Mouse (Mus musculus): Measurements from ENCODE around the gene Atrn. TPM values are rescaled to one million over a fixed set of nuclear protein-coding genes. Genes with fewer than 3 reads are reported as not detected.
A peak's percentile ranks its signal among the peaks of the same experiment; 100 is the strongest.

Gene Atrn
- total RNA-seq, 2 experiments from 2014 or later, result 12.0 to 12.7 TPM

DNA sequence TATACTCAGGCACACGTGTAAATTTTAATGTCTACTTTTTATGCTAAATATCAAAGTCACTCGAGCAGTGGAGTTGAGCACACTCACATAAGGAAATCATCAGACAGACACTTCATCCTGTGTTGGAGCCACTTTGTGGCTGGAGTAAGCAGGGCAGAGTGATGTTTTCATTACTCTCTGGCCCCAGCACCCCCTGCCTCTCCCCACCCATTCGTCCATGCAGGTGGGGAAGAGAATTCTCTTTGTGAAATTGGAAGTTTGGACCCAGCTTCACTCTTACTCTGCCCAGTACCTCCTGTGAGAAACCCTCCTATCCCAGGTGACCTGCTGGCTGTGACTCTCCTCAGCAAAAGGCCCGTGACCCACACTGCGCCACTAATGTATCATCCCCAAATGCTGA, 132.4 kb downstream of the Atrn start:
- DNase-seq (ENCODE audit: low spot score), result no peak

DNA sequence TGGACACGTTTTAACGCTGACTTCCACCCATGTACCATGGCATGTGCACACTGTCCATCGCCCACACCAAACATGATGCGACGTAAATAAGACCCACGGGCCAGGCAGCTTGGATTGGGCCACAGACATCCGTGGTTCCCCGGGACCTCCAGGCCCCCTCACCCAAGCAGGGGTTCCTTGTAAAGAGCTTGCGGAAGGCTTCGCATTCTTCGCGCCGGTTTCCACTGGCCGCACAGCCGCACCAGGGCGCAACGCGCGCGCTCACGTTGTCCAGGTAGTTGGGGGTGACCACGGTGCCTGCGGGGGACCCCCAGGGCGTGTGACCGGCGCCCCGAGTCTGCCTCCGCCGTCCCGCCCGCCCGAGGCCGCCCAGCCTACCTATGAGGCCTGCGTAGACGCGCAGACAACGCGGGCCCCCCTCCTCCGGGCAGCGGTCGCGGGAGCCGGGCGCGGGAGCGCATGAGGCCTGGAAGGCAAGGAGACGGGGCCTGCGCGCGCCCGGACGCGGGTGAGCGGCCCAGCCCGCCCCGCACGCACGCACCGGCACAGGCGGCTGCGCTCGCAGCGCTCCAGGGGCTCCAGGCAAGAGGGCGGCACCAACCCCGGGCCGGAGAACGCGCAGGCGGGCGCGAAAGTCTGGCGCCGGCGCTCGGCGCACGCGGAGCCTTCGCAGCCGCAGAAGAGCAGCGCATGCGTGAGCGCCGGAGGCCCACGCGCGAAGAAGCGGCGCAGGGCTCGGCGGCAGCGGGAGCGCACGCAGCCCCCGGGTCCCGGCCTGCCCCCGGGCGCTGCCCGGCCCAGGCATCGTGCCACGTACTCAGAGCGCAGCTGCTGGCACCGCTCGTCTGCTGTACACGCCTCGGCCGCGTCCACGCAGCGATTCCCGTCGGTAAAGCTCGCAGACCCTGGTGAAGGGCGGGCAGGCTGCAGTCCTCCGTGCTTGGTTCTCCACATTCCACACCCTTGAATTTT, 134.8 kb downstream of the Atrn start:
- DNase-seq (ENCODE audit: low spot score), result peak; percentile 23

DNA sequence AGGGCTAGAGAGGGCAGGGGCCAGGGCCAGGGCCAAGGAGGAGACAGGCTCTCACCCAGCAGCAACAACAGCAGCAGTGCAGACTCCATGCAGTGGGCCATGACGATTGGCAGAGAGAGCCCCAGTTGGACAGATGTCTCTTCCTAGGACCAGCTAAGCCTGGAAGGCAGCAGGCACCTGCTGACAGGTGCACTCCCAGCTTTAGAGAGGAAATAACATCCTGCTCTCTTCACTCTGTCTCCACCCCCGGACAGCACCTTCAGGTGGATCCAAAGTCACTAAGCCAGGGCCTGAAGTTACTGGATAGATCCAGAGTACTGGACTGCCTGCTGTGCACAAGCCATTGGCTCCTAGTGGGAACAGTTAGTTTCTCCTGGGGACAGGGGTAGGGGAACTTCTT, 136.7 kb downstream of the Atrn start, which contains the start of gene Gfra4:
Gfra4 (minus strand) TSS at position 101 of the 400 bp plus-strand sequence.
- DNase-seq (ENCODE audit: low spot score), result no peak

GRCm38 (mm10) chr2:131044354-131044852, 138.1 kb downstream of the Atrn start:
- no peak for DNase-seq (ENCODE audit: low spot score)

DNA sequence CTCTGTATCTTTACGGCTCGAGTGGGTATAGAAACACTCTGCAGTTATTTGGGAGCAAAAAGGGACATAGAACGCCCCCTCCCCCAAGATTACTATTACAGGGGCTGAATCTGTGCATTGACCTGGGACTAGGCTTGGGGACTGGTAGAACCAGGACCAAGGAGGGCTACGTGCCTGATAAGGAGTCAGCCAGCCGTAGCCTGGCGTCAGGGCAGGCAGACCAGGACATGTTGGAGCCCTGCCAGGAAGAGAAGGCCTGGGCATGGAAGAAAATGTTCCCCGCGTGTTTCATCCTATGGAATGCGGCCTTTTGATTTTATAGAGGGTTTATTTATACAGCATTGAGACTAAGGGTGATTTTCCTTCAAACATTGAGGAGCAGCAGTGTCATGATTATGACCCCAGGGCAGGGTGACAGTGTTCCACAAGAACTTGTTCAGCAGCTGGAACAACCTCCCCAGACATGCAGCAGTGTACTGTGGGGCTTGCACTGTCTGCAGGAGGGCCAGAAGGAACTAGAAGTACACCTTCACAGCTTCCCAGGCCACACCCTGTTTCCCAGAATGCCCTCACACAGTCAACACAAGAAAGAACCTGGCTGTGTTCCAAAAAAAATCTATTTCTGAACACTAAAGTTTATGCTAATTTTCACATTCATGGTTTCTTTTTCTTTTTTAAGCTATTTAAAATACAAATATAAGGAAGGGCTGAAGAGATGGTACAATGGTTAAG, 138.9 kb downstream of the Atrn start:
- DNase-seq (ENCODE audit: low spot score), result no peak

- no peak for DNase-seq (ENCODE audit: low spot score)
Measured at GRCm38 (mm10) chr2:131046025-131046424, 139.7 kb downstream of the Atrn start.

DNA sequence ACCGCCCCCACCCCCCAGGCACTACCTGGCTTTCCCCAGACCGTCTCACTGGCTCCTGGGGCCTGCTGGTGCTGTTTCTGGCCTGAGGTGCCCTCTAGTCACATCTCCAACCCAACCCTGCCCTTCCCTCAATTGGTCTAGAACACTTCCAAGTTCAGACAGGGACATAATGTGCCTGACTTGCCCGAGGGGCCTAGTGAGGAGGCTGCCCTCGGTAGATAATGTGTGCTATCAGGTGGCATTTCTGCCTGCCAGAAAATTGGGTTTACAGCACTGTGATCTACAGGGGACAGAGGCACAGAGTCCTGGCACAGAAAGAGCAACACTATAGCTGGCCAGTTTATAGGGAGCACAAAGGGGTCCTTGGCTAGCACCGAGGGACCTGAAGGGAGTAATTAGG, 145.7 kb downstream of the Atrn start:
- no peak for DNase-seq (ENCODE audit: low spot score)

DNA sequence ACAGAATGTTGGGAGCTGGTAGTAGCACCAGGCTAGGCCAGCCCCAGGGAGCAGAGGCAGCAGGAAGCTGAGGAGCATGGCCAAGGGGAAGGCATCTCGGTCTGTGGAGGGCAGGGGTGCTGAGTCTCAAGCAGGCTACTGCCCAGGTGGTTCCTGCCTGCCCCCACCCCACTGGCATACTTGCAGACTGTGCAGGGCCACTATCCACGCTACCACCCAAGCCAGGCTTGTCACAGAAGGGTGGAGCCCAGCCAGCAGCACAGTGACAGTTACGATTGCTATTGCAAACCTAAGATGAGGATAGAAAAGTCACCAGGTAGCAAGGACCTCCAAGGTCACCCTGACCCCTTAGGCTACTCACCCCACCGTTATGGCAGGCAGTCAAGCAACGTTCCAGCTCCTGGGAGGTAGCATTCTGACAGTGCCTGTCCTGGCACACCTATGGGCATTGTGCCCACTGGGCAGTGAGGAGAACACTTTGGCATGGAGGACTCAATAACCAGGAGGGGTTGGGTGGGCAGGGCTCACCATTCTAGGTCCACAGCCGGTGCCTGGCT, 146.6 kb downstream of the Atrn start:
- no peak for DNase-seq (ENCODE audit: low spot score)

DNA sequence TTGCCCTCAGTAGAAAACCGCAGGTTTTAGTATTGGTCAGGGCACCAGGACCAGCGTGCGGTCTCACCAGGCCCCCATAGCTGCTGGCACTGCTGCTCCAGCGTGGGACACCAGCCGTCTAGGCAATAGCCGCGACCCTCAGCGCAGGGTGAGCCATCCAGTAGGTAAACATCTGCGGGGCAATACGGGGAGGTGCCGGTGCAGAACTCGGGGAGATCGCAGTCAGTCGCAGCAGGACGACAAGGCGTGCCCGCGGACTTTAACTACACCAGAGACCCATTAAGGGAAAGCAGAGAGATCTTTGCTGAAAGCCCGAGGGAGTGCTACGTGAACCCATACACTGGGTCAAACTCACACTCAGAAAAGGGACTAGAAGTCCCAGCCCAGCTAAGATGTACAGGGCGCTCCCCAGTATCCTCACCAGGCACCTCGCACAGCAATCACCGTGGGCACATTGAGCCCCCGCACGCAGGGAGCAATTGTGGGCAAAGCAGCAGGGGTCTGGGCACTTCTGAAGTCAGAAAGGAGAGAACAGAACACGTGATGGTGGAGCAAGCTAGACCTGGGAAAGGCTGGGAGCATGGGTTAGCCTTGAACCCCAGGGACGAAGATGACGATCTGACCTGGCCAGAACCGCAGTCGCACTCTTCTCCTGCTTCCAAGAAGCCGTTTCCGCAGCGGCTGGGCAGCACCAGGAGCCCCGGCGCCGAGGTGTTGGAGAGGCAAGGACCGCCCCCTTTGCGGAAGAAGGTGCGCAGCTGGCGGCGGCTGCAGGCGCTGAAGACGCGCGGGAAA, 147.8 kb downstream of the Atrn start:
- no peak for DNase-seq (ENCODE audit: low spot score)

DNA sequence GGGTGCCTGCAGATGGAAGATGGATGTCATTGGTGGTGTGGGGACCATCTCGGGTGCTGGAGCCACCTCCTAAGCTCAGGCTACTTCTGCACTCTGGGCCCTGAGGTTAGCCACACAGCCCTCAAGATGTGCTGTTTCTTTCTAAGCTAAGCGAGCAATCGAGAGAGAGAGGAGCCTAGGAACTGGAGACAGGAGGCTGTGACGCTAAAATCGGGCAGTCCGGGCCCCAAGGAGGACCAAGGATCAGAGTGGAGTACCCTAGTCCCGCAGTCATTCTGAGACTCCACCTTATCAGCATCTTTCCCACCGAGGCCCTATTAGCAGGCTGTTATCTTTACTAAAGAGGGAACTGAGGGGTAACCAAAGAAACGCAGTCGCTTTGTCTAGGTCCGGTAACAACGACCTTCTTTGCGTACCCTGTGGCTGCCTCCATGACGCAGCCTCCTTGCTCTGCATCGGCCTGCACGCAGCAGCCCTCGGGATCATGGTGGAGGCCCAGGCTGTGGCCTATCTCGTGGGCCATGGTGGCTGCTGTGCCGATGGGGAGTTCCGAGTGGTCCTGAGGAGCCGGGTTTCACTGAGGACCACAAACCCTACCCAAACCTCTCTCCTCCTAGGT, 148.5 kb downstream of the Atrn start:
- no peak for DNase-seq (ENCODE audit: low spot score)

DNA sequence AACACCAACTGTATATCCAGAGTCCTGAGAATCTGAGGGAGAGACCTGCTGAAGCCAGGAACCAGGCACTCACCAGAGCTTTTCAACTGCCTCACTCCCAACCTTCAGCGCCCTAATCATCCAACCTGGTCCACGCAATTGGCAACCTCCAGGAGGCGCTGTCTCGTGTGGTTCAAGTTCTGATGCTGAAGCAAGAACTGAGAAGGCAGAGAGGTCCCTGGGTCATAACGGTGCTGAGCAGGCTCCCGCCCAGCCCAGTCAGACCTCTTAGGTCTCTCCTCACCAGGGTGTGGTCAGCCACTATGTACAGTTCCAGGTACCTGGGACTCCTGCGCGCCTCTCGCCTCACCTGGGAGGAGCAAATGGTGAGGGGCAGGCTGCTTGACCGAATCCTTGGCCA, 149.3 kb downstream of the Atrn start:
- DNase-seq (ENCODE audit: low spot score), result peak; percentile 30

DNA sequence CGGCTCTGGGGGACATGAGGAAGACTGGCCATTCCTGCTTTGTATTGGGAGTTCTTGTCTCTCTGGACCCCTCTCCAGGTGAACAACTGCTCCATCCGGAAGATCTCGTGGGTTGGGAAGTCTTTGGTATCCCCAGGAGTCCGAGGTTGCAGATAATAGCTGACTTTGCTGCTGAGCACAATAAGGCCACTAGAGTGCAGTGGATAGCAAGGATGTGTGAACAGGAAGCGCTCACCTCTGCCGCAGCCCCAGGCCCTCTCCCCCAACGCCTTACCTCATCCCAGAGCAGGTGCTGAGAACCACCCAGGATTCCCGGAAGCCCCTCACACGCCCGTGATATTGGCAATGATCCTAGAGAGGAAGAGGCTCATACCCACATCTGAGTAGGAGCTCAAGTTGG, 149.9 kb downstream of the Atrn start:
- DNase-seq (ENCODE audit: low spot score), result no peak

GRCm38 (mm10) chr2:131058672-131059071, 152.4 kb downstream of the Atrn start:
- DNase-seq (ENCODE audit: low spot score), result no peak

DNA sequence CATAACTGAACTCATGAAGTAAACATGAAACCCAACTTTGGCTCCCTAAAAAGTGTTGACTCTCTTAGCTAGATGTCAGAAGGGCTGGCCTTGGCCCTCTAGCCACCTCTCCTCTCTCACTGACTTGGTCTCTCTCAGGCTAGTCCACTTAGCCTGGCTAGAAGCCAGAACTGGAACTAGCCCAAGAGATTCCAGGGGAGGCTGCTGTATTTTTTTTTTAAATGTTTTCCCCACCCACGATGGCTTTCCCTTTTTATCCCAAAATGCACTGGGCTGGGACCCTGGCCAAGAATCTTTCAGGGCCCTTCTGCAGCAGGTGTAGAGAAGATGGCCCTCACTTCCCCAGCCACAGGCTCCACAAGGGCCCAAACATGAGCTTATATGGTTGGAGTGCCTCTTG, 153.1 kb downstream of the Atrn start:
- peak; percentile 86 for DNase-seq (ENCODE audit: low spot score)

GRCm38 (mm10) chr2:131059781-131060540, 153.7 kb downstream of the Atrn start:
- peak; percentile 64 for DNase-seq (ENCODE audit: low spot score)

DNA sequence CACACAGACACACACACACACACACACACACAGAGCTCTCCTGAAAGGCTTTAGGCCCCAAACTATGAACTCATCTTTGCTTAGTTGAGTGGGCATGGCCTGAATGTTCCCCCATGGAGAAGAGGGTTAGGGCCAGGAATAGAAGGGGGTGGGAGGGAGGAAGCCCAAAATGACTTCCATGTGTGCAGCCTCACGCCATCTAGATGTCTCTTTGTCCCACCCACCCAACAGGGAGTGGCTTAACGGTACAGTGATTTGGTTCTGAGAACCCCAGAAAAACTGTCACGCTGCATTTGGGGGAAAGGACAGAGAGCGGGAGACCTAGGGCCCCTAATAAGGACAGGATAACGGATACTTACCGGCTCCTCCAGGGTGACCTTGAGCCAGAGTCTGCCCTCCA, 154.5 kb downstream of the Atrn start:
- DNase-seq (ENCODE audit: low spot score), result no peak

DNA sequence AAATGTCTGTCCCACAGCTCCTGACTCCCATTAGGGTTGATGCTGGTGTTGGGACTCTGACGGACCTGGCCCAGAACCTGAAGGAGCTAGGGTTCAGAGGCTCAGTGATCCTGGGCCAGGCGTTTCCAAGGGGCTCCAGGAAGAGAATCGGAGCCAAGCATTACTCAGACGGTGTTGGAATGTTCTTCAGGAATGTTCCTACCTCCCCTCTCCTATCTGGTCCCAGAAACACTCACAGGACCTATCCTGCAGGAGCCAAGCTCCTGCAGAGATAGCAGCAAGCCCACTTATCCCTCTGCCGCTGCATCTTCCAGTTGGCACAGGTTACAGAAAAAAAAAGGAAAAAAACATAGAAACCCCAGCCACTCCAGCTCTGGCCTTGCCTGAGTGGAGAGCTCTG, 155.3 kb downstream of the Atrn start:
- peak; percentile 42 for DNase-seq (ENCODE audit: low spot score)

DNA sequence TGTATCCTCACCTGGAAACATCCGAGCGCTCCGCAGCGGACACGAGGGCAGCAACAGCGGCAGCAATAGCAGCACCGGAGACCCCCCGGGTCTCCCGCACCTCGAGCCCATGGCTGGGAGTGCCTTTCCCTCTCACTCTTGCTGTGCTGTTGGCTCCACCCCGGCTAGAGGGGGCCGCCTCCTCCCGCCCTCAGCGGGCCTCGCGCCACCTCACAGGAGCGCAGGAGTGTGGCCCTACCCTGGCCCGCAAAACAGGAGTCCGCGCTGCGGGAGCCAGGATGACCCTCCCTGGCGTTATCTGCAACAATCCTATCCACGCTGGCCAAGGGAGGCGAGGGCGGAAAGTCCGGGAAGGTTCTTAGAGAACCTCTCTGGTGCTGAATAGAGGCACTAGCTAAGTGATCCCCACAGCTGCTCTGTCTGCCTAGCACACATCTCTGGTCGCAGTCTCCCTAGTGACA, 157.1 kb downstream of the Atrn start, which contains the start of gene Adam33:
Adam33 (minus strand) TSS at position 411 of the 461 bp plus-strand sequence.
- DNase-seq (ENCODE audit: low spot score), result peak; percentile 37

- DNase-seq (ENCODE audit: low spot score), result no peak
Measured at GRCm38 (mm10) chr2:131066342-131066741, 160.0 kb downstream of the Atrn start.

DNA sequence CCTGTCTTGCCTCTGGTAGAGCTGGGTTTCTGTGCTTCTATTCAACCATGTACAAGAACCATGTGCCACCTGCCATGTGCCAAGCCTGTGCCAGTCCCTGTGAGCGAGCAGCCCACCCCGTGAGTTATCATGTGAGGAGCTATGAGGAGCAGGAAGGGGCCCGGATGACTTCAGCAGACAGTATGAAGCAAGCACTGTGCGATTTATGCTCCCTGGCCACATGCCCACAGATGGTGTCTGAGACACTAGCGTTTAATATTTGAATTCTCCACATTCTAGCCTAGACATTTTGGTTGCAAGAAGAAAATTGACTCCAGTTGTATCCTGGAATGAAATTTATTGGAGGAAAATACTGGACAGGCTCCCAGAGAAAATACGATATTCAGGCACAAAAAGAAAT, 161.2 kb downstream of the Atrn start:
- peak; percentile 29 for DNase-seq (ENCODE audit: low spot score)
